Mouse (Mus musculus) heart, adult 2 months (tissue): ENCODE data around the gene Eid2.

Source experiments
- EP300 ChIP-seq: fragments of 200-500 bp; IDR thresholded peaks from 2 replicates; pipeline ENCODE4 v1.6.1; 2011; ENCODE audit warnings: low read depth, low read length, control low read depth; ENCODE audit not compliant: insufficient read depth
- POLR2A ChIP-seq: fragments of 200-500 bp; IDR thresholded peaks from 2 replicates; pipeline ENCODE4 v1.6.1; 2011; ENCODE audit warnings: mild to moderate bottlenecking, low read depth, low read length, control low read depth; ENCODE audit not compliant: insufficient read depth

GRCm38 (mm10) chr7:28318036-28318435 is 50.4 kb downstream of the Eid2 start:
- TF ChIP-seq POLR2A (no peak), EP300 (no peak)
